Mouse (Mus musculus) c-Kit-positive CD71-positive TER-119-negative erythroid progenitor cells, embryonic 14.5 days (primary cell): ENCODE measurements around the gene Cmbl.

Experiments used
- DNase-seq: peaks from one replicate; pipeline ENCODE4 v3.0.0-alpha.2; 2013; ENCODE audit warnings: low read depth

Cmbl gene

DNA sequence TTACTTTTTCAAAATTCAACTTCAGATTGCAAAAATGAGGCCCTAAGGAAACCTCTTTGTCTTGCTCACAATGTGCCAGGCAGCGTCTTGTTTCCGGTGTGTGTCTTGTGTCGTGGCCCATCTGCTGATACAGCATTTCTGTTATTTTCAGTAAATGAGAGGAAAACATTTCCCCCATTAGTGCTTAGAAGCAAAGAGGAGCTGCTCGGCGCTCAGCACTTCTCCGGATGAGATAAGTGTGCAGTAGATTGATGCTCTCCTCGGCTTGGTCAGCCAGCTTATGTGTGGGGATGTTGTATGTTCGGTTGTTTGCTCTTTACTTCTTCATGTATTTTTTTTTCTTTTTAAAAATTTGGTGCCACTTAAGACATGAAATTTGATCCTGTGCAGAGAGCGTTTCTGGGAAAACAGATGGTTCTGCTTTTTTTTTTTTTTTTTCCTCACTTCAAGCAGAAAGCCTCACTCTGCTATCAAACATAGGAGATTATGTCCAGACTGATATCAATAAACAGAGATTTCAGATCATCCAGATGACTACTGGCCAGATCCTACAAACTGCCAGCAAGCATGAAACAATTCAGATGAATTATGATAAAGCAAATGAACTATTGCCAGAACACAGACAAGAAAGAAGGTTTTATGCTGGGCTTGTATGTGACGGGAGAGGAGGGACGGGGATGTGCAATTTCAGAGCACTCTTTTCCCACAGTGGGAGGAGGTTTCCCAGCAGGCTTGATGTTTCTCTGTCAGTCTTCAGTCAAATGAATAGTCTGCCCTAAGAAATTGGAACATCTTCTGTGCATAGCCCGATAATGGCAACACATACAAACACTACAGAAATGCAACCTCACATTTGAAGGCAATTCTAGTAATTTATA is 62.3 kb downstream of the Cmbl start:
- DNase-seq: no peak

DNA sequence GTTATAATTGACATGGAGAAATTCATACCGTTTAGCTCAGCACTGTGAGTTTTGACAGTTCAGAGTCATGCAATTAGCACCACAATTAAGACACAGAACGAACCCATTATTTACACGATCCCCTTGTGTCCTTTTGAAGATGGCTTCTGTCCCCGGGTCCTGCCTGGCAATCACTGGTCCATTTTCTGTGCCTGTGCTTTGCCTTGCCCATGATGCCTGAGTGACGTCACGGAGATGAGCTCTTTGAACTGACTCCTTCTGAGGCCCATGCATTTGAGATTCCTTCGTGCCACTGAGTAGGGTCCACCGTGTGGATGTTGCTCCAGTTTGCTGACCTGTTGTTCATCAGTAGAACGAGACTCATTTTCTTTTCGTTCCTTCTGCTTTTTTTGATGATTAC is 63.0 kb downstream of the Cmbl start:
- no peak for DNase-seq

- no peak for DNase-seq
Observed at GRCm38 (mm10) chr15:31629556-31629955, 64.4 kb downstream of the Cmbl start.

- no peak for DNase-seq
Observed at GRCm38 (mm10) chr15:31631396-31631858, 66.2 kb downstream of the Cmbl start.

DNA sequence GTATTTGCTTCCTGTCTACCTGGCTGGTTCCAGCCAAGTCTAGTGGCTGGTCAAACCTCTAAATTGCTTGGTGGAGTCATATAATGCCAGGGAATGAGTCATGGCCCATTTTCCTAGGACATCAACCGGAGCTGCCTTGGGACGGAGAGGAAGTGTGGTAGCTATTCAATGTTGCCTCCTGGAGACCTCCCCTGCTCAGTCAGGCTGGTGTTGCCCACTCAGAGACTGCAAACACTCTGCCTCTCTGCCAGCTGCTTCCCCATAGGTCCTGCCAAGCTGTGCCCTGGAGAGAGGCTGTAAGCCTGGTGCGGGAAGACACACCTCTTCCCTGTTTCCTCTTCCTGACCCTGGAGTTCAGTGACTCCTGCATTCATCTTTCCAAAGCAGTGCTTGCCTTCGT is 67.3 kb downstream of the Cmbl start:
- no peak for DNase-seq

- DNase-seq: no peak
Observed at GRCm38 (mm10) chr15:31634582-31634981, 69.4 kb downstream of the Cmbl start.

- no peak for DNase-seq
Observed at GRCm38 (mm10) chr15:31636091-31636595, 71.0 kb downstream of the Cmbl start.
